Mouse (Mus musculus) forebrain, embryonic 13.5 days (tissue): ENCODE measurements around the gene Churc1. TPM values are rescaled to one million over a fixed set of nuclear protein-coding genes. Genes with fewer than 3 reads are reported as not detected.
A peak's percentile ranks its signal among the peaks of the same experiment; 100 is the strongest.
"Not testable (repeated sequence)": the region's sequence is repeated elsewhere in the genome, so short reads cannot be mapped to it uniquely, and the experiment has no call there.

Source experiments
- ATAC-seq: fragments of 200-750 bp; cut with Nextera tagmentation; 2 replicates; pipeline ENCODE4 v1.8.0; 2017
- H3K27ac ChIP-seq: fragments of 300-500 bp; sonication (generic); 2 replicates; pipeline ENCODE4 v1.5.1; 2015; ENCODE audit warnings: inconsistent platforms, mild to moderate bottlenecking, moderate library complexity
- H3K27me3 ChIP-seq: fragments of 300-500 bp; sonication (generic); 2 replicates; pipeline ENCODE4 v1.6.1; 2015; ENCODE audit warnings: mild to moderate bottlenecking, inconsistent platforms
- H3K36me3 ChIP-seq: fragments of 300-500 bp; sonication (generic); 2 replicates; pipeline ENCODE4 v1.6.1; 2015; ENCODE audit warnings: mild to moderate bottlenecking, inconsistent platforms; ENCODE audit not compliant: poor library complexity, severe bottlenecking
- H3K4me1 ChIP-seq: fragments of 300-500 bp; sonication (generic); 2 replicates; pipeline ENCODE4 v1.6.1; 2015; ENCODE audit warnings: inconsistent platforms
- H3K4me2 ChIP-seq: fragments of 300-500 bp; sonication (generic); 2 replicates; pipeline ENCODE4 v1.6.1; 2015; ENCODE audit warnings: inconsistent platforms, mild to moderate bottlenecking, moderate library complexity
- H3K4me3 ChIP-seq: fragments of 300-500 bp; sonication (generic); 2 replicates; pipeline ENCODE4 v1.5.1; 2015; ENCODE audit warnings: mild to moderate bottlenecking, inconsistent platforms
- H3K9ac ChIP-seq: fragments of 300-500 bp; sonication (generic); 2 replicates; pipeline ENCODE4 v1.6.1; 2015; ENCODE audit warnings: mild to moderate bottlenecking, inconsistent platforms
- H3K9me3 ChIP-seq: fragments of 300-500 bp; sonication (generic); replicated peaks from 2 replicates; pipeline ENCODE4 v1.6.1; 2016; ENCODE audit warnings: inconsistent platforms
- WGBS: fragments of 180-500 bp; shearing (Covaris S2); methylation state at CpG from one replicate; pipeline ENCODE4 v1.1.7; 2015; 5-methylcytosine and 5-hydroxymethylcytosine counted together
- polyA plus RNA-seq: library from polyadenylated mRNA; unstranded; fragments of >200 nt; fragmentation: Nextera tagmentation; extraction: Ambion mirVana; gene quantifications from 2 replicates; pipeline ENCODE4 v1.2.1, GENCODE M21; 2015

Gene Churc1
- polyA plus RNA-seq, 1 experiment from 2014 or later: 119 TPM

DNA sequence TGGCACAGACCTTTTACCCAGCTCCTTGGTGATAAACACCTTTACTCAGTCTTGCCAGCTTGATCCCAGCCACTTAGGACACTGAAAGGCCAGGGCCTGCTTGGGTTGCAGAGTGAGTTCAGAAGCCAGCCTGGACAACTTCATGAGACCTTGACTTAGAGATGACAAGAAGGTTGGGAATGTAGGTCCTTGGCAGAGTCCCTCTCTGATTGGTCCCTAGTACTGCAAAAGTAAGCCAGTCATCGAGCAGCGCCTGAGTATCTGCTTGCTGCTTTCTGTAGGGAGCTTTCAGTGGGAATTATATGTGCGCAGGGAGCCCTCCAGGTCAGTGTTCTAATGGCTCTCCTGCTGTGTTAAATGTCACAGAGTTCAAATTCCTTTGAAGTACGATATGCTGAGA, 9.8 kb downstream of the Churc1 start:
- Histone ChIP-seq H3K27ac (no peak overlapping the region), H3K4me1 (no peaks in the 10 kb centered on the region), H3K9me3 (no peaks in the 10 kb centered on the region), H3K27me3 (no peaks in the 10 kb centered on the region), H3K4me3 (no peak overlapping the region), H3K36me3 (peaks cover 8% of the 10 kb centered on the region; the same call in 1 of the 2 replicates), H3K9ac (no peak overlapping the region), H3K4me2 (no peak overlapping the region)
- 78% methylated on average over 4 of the region's 4 CpGs for WGBS
- no peak for ATAC-seq

DNA sequence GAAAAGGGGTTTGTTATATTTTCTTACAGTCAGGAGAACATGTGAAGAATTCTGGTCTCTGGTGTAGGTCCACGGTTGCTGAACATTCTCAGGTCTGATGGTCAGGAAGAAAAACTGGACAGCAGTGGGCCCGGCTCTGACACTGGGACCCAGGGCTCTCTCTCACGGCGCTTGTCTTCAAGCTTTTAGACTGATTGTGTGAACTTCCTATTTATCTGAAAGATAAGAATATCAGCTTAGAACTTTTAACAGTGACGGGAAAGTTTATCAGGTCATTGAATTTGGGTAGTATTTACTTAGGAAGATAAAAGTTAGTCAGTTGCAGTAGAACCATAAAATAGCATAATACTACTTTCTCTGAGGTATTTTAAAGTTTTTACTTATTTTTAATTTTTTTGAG, 11.6 kb downstream of the Churc1 start:
- Histone ChIP-seq H3K4me1 (no peaks in the 10 kb centered on the region), H3K27ac (no peak overlapping the region), H3K9ac (no peak overlapping the region), H3K27me3 (no peaks in the 10 kb centered on the region), H3K9me3 (no peaks in the 10 kb centered on the region), H3K36me3 (peaks cover 8% of the 10 kb centered on the region; the same call in 1 of the 2 replicates), H3K4me3 (no peak overlapping the region), H3K4me2 (no peak overlapping the region)
- no peak for ATAC-seq
- WGBS: 95% methylated on average over 5 of the region's 5 CpGs

- no peaks in the 10 kb centered on the region for H3K4me1 ChIP-seq
- H3K9me3 ChIP-seq: no peaks in the 10 kb centered on the region
- peaks cover 8% of the 10 kb centered on the region; the same call in 1 of the 2 replicates for H3K36me3 ChIP-seq
- no peaks in the 10 kb centered on the region for H3K27me3 ChIP-seq
- H3K4me3 ChIP-seq: no peak overlapping the region
- H3K4me2 ChIP-seq: no peak overlapping the region
- no peak overlapping the region for H3K9ac ChIP-seq
- ATAC-seq: no peak
- H3K27ac ChIP-seq: no peak overlapping the region
Measured at GRCm38 (mm10) chr12:76777845-76778244, 12.5 kb downstream of the Churc1 start.

DNA sequence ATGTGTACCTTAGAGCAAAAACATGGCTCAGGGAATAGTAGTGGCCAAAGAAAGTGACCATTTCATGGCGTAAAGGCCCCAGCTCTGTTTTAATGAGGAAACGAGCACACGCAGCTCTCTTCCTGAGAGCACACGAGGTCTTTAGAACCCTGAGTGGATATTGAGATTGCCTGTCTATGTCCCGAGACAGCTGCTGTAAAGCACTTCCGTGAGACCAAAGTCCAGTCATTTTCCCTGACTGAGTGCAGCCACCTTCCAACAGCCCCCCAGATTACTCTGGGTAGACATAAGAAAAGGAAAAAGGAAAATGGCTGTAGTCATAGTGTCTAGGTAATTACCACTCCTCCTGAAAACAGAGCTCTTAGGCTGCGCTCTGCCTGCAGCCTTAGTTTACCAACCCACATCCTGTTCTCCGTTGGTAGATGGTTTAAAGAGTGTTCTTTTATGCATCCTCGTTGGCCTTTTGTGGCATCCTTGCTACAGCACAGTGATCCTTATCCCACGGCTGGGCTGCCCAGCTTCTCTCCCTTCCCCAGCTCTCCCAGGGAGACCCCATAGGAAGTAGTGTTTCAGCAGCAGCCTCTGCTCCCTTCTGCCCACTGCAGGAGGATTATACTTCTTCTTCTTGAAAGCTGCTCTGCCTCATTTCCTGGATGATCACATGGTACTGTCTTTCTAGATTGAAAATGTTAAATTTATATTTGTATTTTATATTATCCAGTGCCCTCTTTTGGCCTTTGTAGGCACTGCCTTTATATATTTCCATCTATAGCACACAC, 13.2 kb downstream of the Churc1 start:
- no peak for ATAC-seq
- no peaks in the 10 kb centered on the region for H3K9me3 ChIP-seq
- H3K4me2 ChIP-seq: no peak overlapping the region
- H3K27me3 ChIP-seq: no peaks in the 10 kb centered on the region
- no peaks in the 10 kb centered on the region for H3K4me1 ChIP-seq
- H3K36me3 ChIP-seq: peaks cover 8% of the 10 kb centered on the region; the same call in 1 of the 2 replicates
- WGBS: 88% methylated on average over 10 of the region's 10 CpGs
- H3K4me3 ChIP-seq: no peak overlapping the region
- no peak overlapping the region for H3K27ac ChIP-seq
- H3K9ac ChIP-seq: no peak overlapping the region

DNA sequence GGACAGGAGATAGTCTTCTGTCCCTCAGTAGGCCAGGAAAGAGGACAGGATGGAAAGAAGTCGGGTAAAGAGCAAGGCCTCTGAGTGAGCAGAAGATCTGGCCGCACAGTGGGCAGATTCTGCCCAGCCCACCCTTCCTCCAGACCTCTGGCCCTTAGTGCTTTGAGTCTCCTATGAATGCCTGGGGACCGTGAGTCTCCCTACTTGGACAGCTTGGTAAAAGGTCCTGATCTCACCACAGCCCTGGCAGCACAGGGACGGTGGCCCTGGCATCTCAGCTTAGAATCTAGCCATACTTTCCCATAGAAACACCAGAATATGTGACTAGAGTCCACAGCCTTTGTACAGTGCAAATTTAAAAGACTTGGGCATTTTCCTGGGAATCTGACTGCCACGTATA, 14.6 kb downstream of the Churc1 start:
- Histone ChIP-seq H3K27me3 (no peaks in the 10 kb centered on the region), H3K27ac (no peak overlapping the region), H3K4me3 (no peak overlapping the region), H3K4me1 (0 out of 2 replicates have a peak, but pooled peaks cover 3% of the 10 kb centered on the region), H3K4me2 (no peak overlapping the region), H3K36me3 (peaks cover 8% of the 10 kb centered on the region; the same call in 1 of the 2 replicates), H3K9ac (no peak overlapping the region), H3K9me3 (no peaks in the 10 kb centered on the region)
- 85% methylated on average over 5 of the region's 5 CpGs for WGBS
- ATAC-seq: no peak

DNA sequence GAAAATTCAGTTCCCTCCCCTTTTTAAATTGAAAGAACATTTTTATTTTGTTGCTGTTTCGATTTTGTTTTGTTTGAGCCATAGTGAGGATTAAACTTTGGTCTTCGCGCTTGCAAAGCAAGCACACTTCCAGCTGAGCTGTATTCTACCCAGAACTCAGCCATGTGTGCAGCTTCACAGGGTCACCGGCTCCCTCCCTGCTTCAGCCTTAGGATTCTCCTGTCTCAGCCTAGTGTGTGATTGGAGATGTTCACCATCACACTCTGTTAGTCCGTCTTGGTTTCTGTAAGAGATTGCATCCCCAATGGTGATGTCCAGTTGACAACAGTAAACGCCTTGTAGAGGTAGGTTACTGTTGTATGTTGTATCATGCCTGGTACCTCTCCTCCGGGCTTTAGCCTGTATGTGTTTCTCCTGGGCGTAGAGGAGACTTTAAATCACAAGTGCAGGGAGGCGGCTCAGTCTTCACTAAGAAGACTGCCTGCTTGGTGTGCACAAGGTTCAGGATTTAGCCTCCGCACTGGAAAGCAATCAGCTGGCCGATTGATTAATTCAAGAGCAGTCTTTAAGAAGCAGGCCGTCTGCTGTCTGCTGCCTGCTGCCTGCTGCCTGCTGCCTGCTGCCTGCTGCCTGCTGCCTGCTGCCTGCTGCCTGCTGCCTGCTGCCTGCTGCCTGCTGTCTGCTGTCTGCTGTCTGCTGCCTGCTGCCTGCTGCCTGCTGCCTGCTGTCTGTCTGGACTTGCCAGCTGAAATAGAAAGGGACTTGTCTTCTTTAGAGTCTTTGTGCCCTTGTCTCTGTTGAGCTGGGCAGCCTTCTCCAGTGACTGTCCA, 15.5 kb downstream of the Churc1 start:
- H3K27ac ChIP-seq: peak overlapping the region; percentile 61
- peak; percentile 74; the same call in 1 of the 2 replicates for ATAC-seq
- 61% methylated on average over 12 of the region's 12 CpGs for WGBS

GRCm38 (mm10) chr12:76784056-76784619, 18.8 kb downstream of the Churc1 start:
- H3K36me3 ChIP-seq: no peaks in the 10 kb centered on the region
- 72% methylated on average over 10 of the region's 10 CpGs for WGBS
- no peak overlapping the region for H3K9ac ChIP-seq
- H3K27me3 ChIP-seq: no peaks in the 10 kb centered on the region
- H3K4me3 ChIP-seq: no peak overlapping the region
- 0 out of 2 replicates have a peak, but pooled peaks cover 3% of the 10 kb centered on the region for H3K4me1 ChIP-seq
- no peak overlapping the region for H3K27ac ChIP-seq
- ATAC-seq: no peak
- no peaks in the 10 kb centered on the region for H3K9me3 ChIP-seq
- H3K4me2 ChIP-seq: no peak overlapping the region

More for the DNA sequence above, 15.5 kb downstream of the Churc1 start:
- Histone ChIP-seq H3K4me1 (0 out of 2 replicates have a peak, but pooled peaks cover 3% of the 10 kb centered on the region), H3K4me3 (no peak overlapping the region), H3K36me3 (peaks cover 8% of the 10 kb centered on the region; the same call in 1 of the 2 replicates), H3K4me2 (no peak overlapping the region), H3K27me3 (no peaks in the 10 kb centered on the region), H3K9me3 (no peaks in the 10 kb centered on the region), H3K9ac (no peak overlapping the region)

DNA sequence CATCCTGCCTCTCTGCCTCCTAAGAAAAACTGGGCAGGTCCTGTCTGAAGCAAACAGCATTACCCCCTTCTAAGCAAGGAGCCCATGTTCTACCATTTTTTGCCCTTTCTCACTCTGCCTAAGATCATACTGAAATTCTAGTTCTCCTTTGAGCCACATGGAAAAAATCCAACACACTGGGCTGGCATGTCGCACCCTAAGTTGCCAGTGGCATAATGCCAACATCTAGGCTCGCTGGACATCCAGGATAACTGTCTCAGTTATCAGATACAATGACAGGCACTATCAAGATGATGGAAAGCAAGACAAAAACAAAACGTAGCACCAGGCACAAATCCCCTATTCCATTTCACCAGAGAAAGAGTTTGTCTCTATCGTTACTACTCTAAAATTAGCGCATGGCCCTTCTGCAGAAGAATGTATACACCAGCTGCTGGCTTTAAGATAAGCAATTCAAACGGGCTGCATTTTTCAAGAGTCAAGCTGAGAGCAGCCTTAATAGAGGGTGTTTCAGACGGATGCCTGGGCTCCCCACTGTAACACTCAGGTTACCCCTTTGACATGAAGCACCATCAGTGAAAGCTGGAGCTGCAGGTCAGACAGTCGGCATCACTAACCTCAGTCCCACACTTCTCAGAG, 25.2 kb downstream of the Churc1 start:
- Histone ChIP-seq H3K9me3 (no peaks in the 10 kb centered on the region), H3K4me1 (no peaks in the 10 kb centered on the region), H3K36me3 (no peaks in the 10 kb centered on the region), H3K4me3 (no peak overlapping the region), H3K27ac (no peak overlapping the region), H3K9ac (no peak overlapping the region), H3K4me2 (no peak overlapping the region), H3K27me3 (no peaks in the 10 kb centered on the region)
- no peak for ATAC-seq
- WGBS: 60% methylated on average over 8 of the region's 8 CpGs

GRCm38 (mm10) chr12:76792540-76792939, 27.2 kb downstream of the Churc1 start:
- not testable (repeated sequence) for H3K9ac ChIP-seq, ATAC-seq, H3K27ac ChIP-seq, H3K27me3 ChIP-seq, H3K4me2 ChIP-seq, H3K9me3 ChIP-seq, H3K4me1 ChIP-seq, H3K36me3 ChIP-seq, H3K4me3 ChIP-seq
- 48% methylated on average over 14 of the region's 14 CpGs for whole genome bisulfite sequencing

DNA sequence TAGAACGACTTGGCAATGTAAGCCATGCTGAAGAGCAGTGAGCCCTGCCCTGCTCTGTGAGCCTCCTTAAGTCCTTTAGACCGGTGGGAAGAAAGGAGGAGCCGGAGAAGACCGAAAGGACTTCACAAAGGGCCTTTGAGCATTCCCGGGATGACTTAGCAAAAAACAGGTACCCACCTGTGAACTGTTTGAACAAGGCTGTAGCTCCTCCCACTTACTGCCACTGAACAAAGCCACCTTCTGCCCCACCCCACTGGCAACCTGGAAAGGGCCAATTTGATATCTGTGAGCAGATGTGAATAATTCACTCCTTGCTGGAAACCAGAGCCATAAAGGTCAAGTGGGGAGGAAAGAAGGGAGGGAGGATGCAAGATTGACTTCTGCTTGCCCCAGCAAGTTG, 30.0 kb downstream of the Churc1 start, which contains the start of gene Gpx2:
Gene Gpx2 (minus strand): TSS at position 205 of the 400 bp plus-strand sequence.
- WGBS: 74% methylated on average over 5 of the region's 5 CpGs
- Histone ChIP-seq H3K4me1 (no peaks in the 10 kb centered on the region), H3K36me3 (no peaks in the 10 kb centered on the region), H3K4me2 (no peak within 1 kb of the TSS), H3K27me3 (no peaks in the 10 kb centered on the region), H3K27ac (no peak within 1 kb of the TSS), H3K4me3 (no peak within 1 kb of the TSS), H3K9ac (no peak within 1 kb of the TSS), H3K9me3 (no peaks in the 10 kb centered on the region)
- ATAC-seq: no peak

GRCm38 (mm10) chr12:76796938-76797539, 31.7 kb downstream of the Churc1 start:
- H3K27ac ChIP-seq: no peak overlapping the region
- H3K9ac ChIP-seq: no peak overlapping the region
- ATAC-seq: no peak
- H3K27me3 ChIP-seq: no peaks in the 10 kb centered on the region
- H3K9me3 ChIP-seq: no peaks in the 10 kb centered on the region
- no peak overlapping the region for H3K4me2 ChIP-seq
- no peaks in the 10 kb centered on the region for H3K36me3 ChIP-seq
- no peak overlapping the region for H3K4me3 ChIP-seq
- H3K4me1 ChIP-seq: no peaks in the 10 kb centered on the region
- 91% methylated on average over 7 of the region's 7 CpGs for WGBS
